ENCODE assay signal across 8 mouse cellular contexts in genomic region chr6:17748866-17749582, GRCm38 (mm10). TPM values are rescaled to one million over a fixed set of nuclear protein-coding genes. Genes with fewer than 3 reads are reported as not detected.
A peak's percentile ranks its signal among the peaks of the same experiment; 100 is the strongest.
DNase-seq lines count a peak whose midpoint lies in the region; ATAC-seq and TF ChIP-seq lines count a peak whose summit lies in the region.

No protein-coding gene starts in this region.

- 5% methylated on average over 18 of the region's 18 CpGs for WGBS in heart, adult 2 months
- 6% methylated on average over 18 of the region's 18 CpGs for WGBS in limb, embryonic 13.5 days
- under 1% methylated on average over 18 of the region's 18 CpGs for WGBS in midbrain, embryonic 14.5 days

- peak; percentile 22 to 29 for DNase-seq in urinary bladder, adult 18-20 months (ENCODE audit: low spot score in 2 of 2)
- no peak for DNase-seq in urinary bladder, postnatal 25 days (ENCODE audit: low spot score)
- DNase-seq in embryo, embryonic 10.5 days (ENCODE audit: low spot score) = peak; percentile 90
- peak; percentile 68 to 71 for DNase-seq in heart, adult 2 months
- peak; percentile 33 for DNase-seq in kidney, adult 9 months
- DNase-seq in midbrain, embryonic 14.5 days = peak; percentile 95
- peak; percentile 53 for DNase-seq in spleen, adult 12 weeks (ENCODE audit: low spot score)

- H3K27me3 ChIP-seq in heart, adult 2 months (ENCODE audit: control insufficient read depth, insufficient read depth, low read length) = no peaks in the 10 kb centered on the region
- no peaks in the 10 kb centered on the region for H3K27me3 ChIP-seq in limb, embryonic 13.5 days
- H3K27me3 ChIP-seq in midbrain, embryonic 14.5 days (ENCODE audit: control insufficient read depth, insufficient read depth, low read length) = no peaks in the 10 kb centered on the region

- peak overlapping the region; percentile 62 for H3K4me3 ChIP-seq in heart, adult 2 months
- peak overlapping the region; percentile 41 for H3K4me3 ChIP-seq in limb, embryonic 13.5 days
- H3K4me3 ChIP-seq in midbrain, embryonic 14.5 days (replicated peaks; ENCODE audit: low read depth, low read length) = peak overlapping the region; percentile 60

- ATAC-seq in limb, embryonic 13.5 days (ENCODE audit: low FRiP score, low read depth) = peak; percentile 97
- ATAC-seq in midbrain, embryonic 14.5 days (ENCODE audit: low FRiP score, low TSS enrichment) = peak; percentile 99

- intact Hi-C loops in heart, adult 2 months (cut with DNase I) = no loop called here

- TF ChIP-seq EP300 in heart, adult 2 months (IDR thresholded peaks at IDR 0.05; ENCODE audit: insufficient read depth, low read depth, low read length) = no peak

- peaks cover 10% of the 10 kb centered on the region; the same call in 1 of the 2 replicates for H3K36me3 ChIP-seq in heart, adult 2 months (ENCODE audit: control insufficient read depth, insufficient read depth, low read length)
- H3K36me3 ChIP-seq in limb, embryonic 13.5 days = no peaks in the 10 kb centered on the region
- H3K36me3 ChIP-seq in midbrain, embryonic 14.5 days (ENCODE audit: control insufficient read depth, insufficient read depth, low read length) = no peaks in the 10 kb centered on the region

- TF ChIP-seq CTCF in heart, adult 2 months (IDR thresholded peaks at IDR 0.05) = peak; percentile 51

- peak overlapping the region; percentile 56 for H3K27ac ChIP-seq in heart, adult 2 months
- H3K27ac ChIP-seq in limb, embryonic 13.5 days = 0 out of 2 replicates have a peak overlapping the region, but pooled peaks have one; percentile 69
- H3K27ac ChIP-seq in midbrain, embryonic 14.5 days (replicated peaks; ENCODE audit: low read depth, low read length) = peak overlapping the region; percentile 97

- peak overlapping the region; percentile 71 for H3K4me2 ChIP-seq in limb, embryonic 13.5 days (replicated peaks)
- H3K4me2 ChIP-seq in midbrain, embryonic 14.5 days (ENCODE audit: low read length) = peak overlapping the region; percentile 72

- H3K79me2 ChIP-seq in heart, adult 2 months (replicated peaks; ENCODE audit: control insufficient read depth, insufficient read depth, low read length) = peaks cover 4% of the 10 kb centered on the region

- peaks cover 9% of the 10 kb centered on the region for H3K4me1 ChIP-seq in heart, adult 2 months (ENCODE audit: control insufficient read depth, insufficient read depth, low read length)
- H3K4me1 ChIP-seq in limb, embryonic 13.5 days = peaks cover 12% of the 10 kb centered on the region
- peaks cover 22% of the 10 kb centered on the region for H3K4me1 ChIP-seq in midbrain, embryonic 14.5 days (ENCODE audit: control insufficient read depth, insufficient read depth, low read length)

- peak overlapping the region; percentile 32 for H3K9ac ChIP-seq in heart, adult 2 months (ENCODE audit: low read depth, low read length)
- peak overlapping the region; percentile 62 for H3K9ac ChIP-seq in limb, embryonic 13.5 days
- H3K9ac ChIP-seq in midbrain, embryonic 14.5 days (replicated peaks; ENCODE audit: low read length) = peak overlapping the region; percentile 91

- H3K9me3 ChIP-seq in limb, embryonic 13.5 days = no peaks in the 10 kb centered on the region
- no peaks in the 10 kb centered on the region for H3K9me3 ChIP-seq in midbrain, embryonic 14.5 days (ENCODE audit: control insufficient read depth, low read length)

- TF ChIP-seq POLR2A in heart, adult 2 months (IDR thresholded peaks at IDR 0.05; ENCODE audit: insufficient read depth, low read depth, low read length) = peak; percentile 32; the same call in 1 of the 2 replicates

RNA-seq across cellular contexts. Expression of gene St7, which starts 56.3 kb away (rescaled TPM):
- total RNA-seq in heart, adult 2 months (2021) = 10 to 100 TPM; 16.9 to 19.5 TPM
- polyA plus RNA-seq in heart, adult 2 months (2012; rRNA removed) = 12.0 and 18.3 TPM in 2 replicates
- 28.3 and 29.3 TPM in 2 replicates for polyA plus RNA-seq in limb, embryonic 13.5 days (2015; fragmentation: Nextera tagmentation; extraction: Ambion mirVana)
- 61.4 TPM in 2 replicates for polyA plus RNA-seq in midbrain, embryonic 14.5 days (2014; fragmentation: Nextera tagmentation; extraction: Ambion mirVana)

Comparison
In these comparisons a context has a peak if more than half of its experiments do, and no peak if none do; other contexts are left out.
1. H3K9ac ChIP-seq: peak in every context shown above with its lines; median percentile 91 in midbrain, embryonic 14.5 days; 62 in limb, embryonic 13.5 days; 32 in heart, adult 2 months.